Mouse (Mus musculus): ENCODE results near the gene Plekhs1. TPM values are rescaled to one million over a fixed set of nuclear protein-coding genes. Genes with fewer than 3 reads are reported as not detected.

Plekhs1 gene
- total RNA-seq (2022) = under 1 TPM in 1 of 4 experiments, not detected in 3; 0.11 TPM

GRCm38 (mm10) chr19:56461522-56462101, at the start of gene Plekhs1:
Plekhs1 (plus strand) TSS chr19:56461640.
- no peak for DNase-seq (ENCODE audit: low spot score in 2 of 2)

- no peak for DNase-seq (ENCODE audit: low spot score in 2 of 2)
These were observed 43.0 kb upstream of the Plekhs1 start for GRCm38 (mm10) chr19:56418404-56418803.

- no peak for DNase-seq (ENCODE audit: low spot score in 2 of 2)
These were observed 42.0 kb upstream of the Plekhs1 start for GRCm38 (mm10) chr19:56419452-56419851.

- DNase-seq (ENCODE audit: low spot score in 2 of 2) = no peak
These were observed 41.1 kb upstream of the Plekhs1 start for GRCm38 (mm10) chr19:56420345-56420744.

GRCm38 (mm10) chr19:56422476-56423338, 38.7 kb upstream of the Plekhs1 start:
- peak; percentile 75 to 82 for DNase-seq (ENCODE audit: low spot score in 2 of 2)

- no peak for DNase-seq (ENCODE audit: low spot score in 2 of 2)
These were observed 38.1 kb upstream of the Plekhs1 start for GRCm38 (mm10) chr19:56423370-56423769.

- DNase-seq (ENCODE audit: low spot score in 2 of 2) = no peak
These were observed 36.6 kb upstream of the Plekhs1 start for GRCm38 (mm10) chr19:56424606-56425395.

GRCm38 (mm10) chr19:56425492-56425891, 35.9 kb upstream of the Plekhs1 start:
- DNase-seq (ENCODE audit: low spot score in 2 of 2) = no peak

GRCm38 (mm10) chr19:56430369-56430768, 31.1 kb upstream of the Plekhs1 start:
- no peak for DNase-seq (ENCODE audit: low spot score in 2 of 2)

- DNase-seq (ENCODE audit: low spot score in 2 of 2) = no peak
These were observed 28.7 kb upstream of the Plekhs1 start for GRCm38 (mm10) chr19:56432706-56433105.

GRCm38 (mm10) chr19:56433581-56433980, 27.9 kb upstream of the Plekhs1 start:
- DNase-seq (ENCODE audit: low spot score in 2 of 2) = no peak

- DNase-seq (ENCODE audit: low spot score in 2 of 2) = no peak
These were observed 25.1 kb upstream of the Plekhs1 start for GRCm38 (mm10) chr19:56436380-56436779.

- no peak for DNase-seq (ENCODE audit: low spot score in 2 of 2)
These were observed 22.9 kb upstream of the Plekhs1 start for GRCm38 (mm10) chr19:56438357-56439071.

GRCm38 (mm10) chr19:56439072-56439434, 22.4 kb upstream of the Plekhs1 start:
- DNase-seq (ENCODE audit: low spot score in 2 of 2) = no peak

GRCm38 (mm10) chr19:56443445-56443844, 18.0 kb upstream of the Plekhs1 start:
- DNase-seq (ENCODE audit: low spot score in 2 of 2) = no peak

- no peak for DNase-seq (ENCODE audit: low spot score in 2 of 2)
These were observed 12.7 kb upstream of the Plekhs1 start for GRCm38 (mm10) chr19:56448784-56449183.

GRCm38 (mm10) chr19:56449537-56449936, 11.9 kb upstream of the Plekhs1 start:
- no peak for DNase-seq (ENCODE audit: low spot score in 2 of 2)

GRCm38 (mm10) chr19:56450892-56451291, 10.5 kb upstream of the Plekhs1 start:
- DNase-seq (ENCODE audit: low spot score in 2 of 2) = no peak

GRCm38 (mm10) chr19:56451867-56452266, 9.6 kb upstream of the Plekhs1 start:
- DNase-seq (ENCODE audit: low spot score in 2 of 2) = no peak

GRCm38 (mm10) chr19:56452421-56452820, 9.0 kb upstream of the Plekhs1 start:
- DNase-seq (ENCODE audit: low spot score in 2 of 2) = no peak

GRCm38 (mm10) chr19:56454862-56455261, 6.6 kb upstream of the Plekhs1 start:
- no peak for DNase-seq (ENCODE audit: low spot score in 2 of 2)

Measured in gastrocnemius, adult 8-10 months (tissue).